ENCODE assay signal across 8 mouse cellular contexts in the genomic region with DNA sequence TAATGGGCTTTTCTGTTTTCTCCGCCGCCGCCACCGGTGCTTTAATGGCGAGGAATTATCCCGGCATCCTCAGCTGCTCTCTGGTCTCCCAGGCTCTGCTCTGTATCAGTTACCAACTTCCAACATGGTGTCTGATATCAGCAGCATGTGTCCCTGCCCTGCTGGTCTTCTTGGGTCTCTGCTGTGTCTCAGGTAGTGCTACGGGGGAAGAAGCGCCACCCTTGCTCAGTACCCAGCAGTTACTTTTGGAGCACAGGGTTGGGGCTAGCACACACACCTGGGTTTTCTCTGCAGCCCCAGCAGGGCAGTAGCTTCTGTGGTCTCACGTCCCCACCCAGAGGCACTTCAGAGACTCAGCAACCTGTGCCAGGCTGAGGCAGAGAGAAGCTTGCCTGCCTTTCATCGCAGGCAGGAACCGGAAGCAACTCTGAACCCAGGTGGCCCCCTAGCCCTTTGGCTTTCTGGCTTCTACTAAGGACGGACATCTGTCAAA. TPM values are rescaled to one million over a fixed set of nuclear protein-coding genes. Genes with fewer than 3 reads are reported as not detected.
DNase-seq lines count a peak whose midpoint lies in the region; ATAC-seq and TF ChIP-seq lines count a peak whose summit lies in the region.

No protein-coding gene starts in this region.

- WGBS in kidney, embryonic 15.5 days: 6% methylated on average over 12 of the region's 12 CpGs
- WGBS in macrophage (ENCODE audit: missing documents): 21% methylated on average over 12 of the region's 12 CpGs

- peaks cover 11% of the 10 kb centered on the region for H3K4me1 ChIP-seq in testis, adult 2 months (ENCODE audit: control insufficient read depth, insufficient read depth, low read length)
- H3K4me1 ChIP-seq in kidney, embryonic 15.5 days: peaks cover 18% of the 10 kb centered on the region

- peak overlapping the region; percentile 77 for H3K4me2 ChIP-seq in kidney, embryonic 15.5 days

- peak overlapping the region; percentile 32; the same call in 1 of the 2 replicates for H3K9ac ChIP-seq in kidney, embryonic 15.5 days

- H3K4me3 ChIP-seq in testis, adult 2 months (ENCODE audit: control insufficient read depth, low read depth, low read length): peak overlapping the region; percentile 53
- peak overlapping the region; percentile 51 for H3K4me3 ChIP-seq in kidney, embryonic 15.5 days (replicated peaks)
- peak overlapping the region; percentile 24; the same call in 1 of the 2 replicates for H3K4me3 ChIP-seq in macrophage (ENCODE audit: inconsistent target)

- H3K36me3 ChIP-seq in testis, adult 2 months (ENCODE audit: control insufficient read depth, insufficient read depth, low read length): no peaks in the 10 kb centered on the region
- no peaks in the 10 kb centered on the region for H3K36me3 ChIP-seq in kidney, embryonic 15.5 days
- peaks cover 38% of the 10 kb centered on the region for H3K36me3 ChIP-seq in macrophage (ENCODE audit: inconsistent target)
- peaks cover 2% of the 10 kb centered on the region; the same call in 1 of the 2 replicates for H3K36me3 ChIP-seq in splenic B cell, adult 2 months (ENCODE audit: control insufficient read depth, insufficient read depth, low read length, poor library complexity, severe bottlenecking)

- no peak for TF ChIP-seq POLR2A in testis, adult 2 months (IDR thresholded peaks at IDR 0.05; ENCODE audit: control insufficient read depth, low read depth, low read length)

- H3K9me3 ChIP-seq in kidney, embryonic 15.5 days (replicated peaks): 0 out of 2 replicates have a peak, but pooled peaks cover 5% of the 10 kb centered on the region

- no peak overlapping the region for H3K27ac ChIP-seq in testis, adult 2 months (ENCODE audit: control insufficient read depth, insufficient read depth, low read depth, low read length)
- H3K27ac ChIP-seq in kidney, embryonic 15.5 days: peak overlapping the region; percentile 71
- no peak overlapping the region for H3K27ac ChIP-seq in macrophage

- DNase-seq in testis, postnatal 14 days (ENCODE audit: low spot score): no peak
- peak; percentile 78 for DNase-seq in splenic B cell, adult 2 months (ENCODE audit: low read depth, low spot score)
- DNase-seq in left cerebral cortex, postnatal 4 days: no peak
- no peak for DNase-seq in gastrocnemius, adult 18-20 months (ENCODE audit: low spot score)

- intact Hi-C loops in left cerebral cortex, postnatal 4 days (cut with DNase I): no loop called here

- no peak for TF ChIP-seq CTCF in testis, adult 2 months (IDR thresholded peaks at IDR 0.05; ENCODE audit: control insufficient read depth, insufficient read depth, insufficient replicate concordance, low read depth, low read length)

- ATAC-seq in erythroblast, adult 5-6 weeks (replicated peaks; ENCODE audit: low FRiP score, poor library complexity, severe bottlenecking): peak; percentile 85
- peak; percentile 78 for ATAC-seq in kidney, embryonic 15.5 days (replicated peaks; ENCODE audit: low FRiP score)

- H3K27me3 ChIP-seq in testis, adult 2 months (ENCODE audit: control insufficient read depth, insufficient read depth, low read length): no peaks in the 10 kb centered on the region
- no peaks in the 10 kb centered on the region for H3K27me3 ChIP-seq in kidney, embryonic 15.5 days
- H3K27me3 ChIP-seq in splenic B cell, adult 2 months (ENCODE audit: control insufficient read depth, insufficient read depth, low read length, poor library complexity, severe bottlenecking): no peaks in the 10 kb centered on the region

- no peaks in the 10 kb centered on the region for H3K79me2 ChIP-seq in macrophage (ENCODE audit: inconsistent target)

RNA-seq across cellular contexts. Expression of a gene that starts 26.9 kb away (rescaled TPM):
- polyA plus RNA-seq in testis, adult 2 months (2012; rRNA removed): 9.6 and 12.4 TPM in 2 replicates
- total RNA-seq in erythroblast, adult 5-6 weeks (2015; ENCODE audit: low replicate concordance): 7.3 TPM in 1 of 2 replicates, not detected in the other
- total RNA-seq in erythroblast, adult 5-6 weeks (2017; ENCODE audit: low replicate concordance): 2.0 TPM in 1 of 2 replicates, not detected in the other
- 18.4 and 18.6 TPM in 2 replicates for polyA plus RNA-seq in kidney, embryonic 15.5 days (2015; fragmentation: Nextera tagmentation; extraction: Ambion mirVana)
- total RNA-seq in macrophage (2018; cell fraction: chromatin; rRNA removed): 10 to 100 TPM in 14 of 26 experiments, 1 to 10 TPM in 12; 2.1 to 72.7 (median 12.4) TPM
- total RNA-seq in macrophage (2018; cell fraction: cytosol; rRNA removed): 10 to 100 TPM in 5 of 26 experiments, 1 to 10 TPM in 21; 1.6 to 19.9 (median 4.8) TPM
- total RNA-seq in macrophage (2018; cell fraction: nucleus; rRNA removed): 10 to 100 TPM in 10 of 26 experiments, 1 to 10 TPM in 16; 2.1 to 37.8 (median 7.8) TPM
- polyA plus RNA-seq in macrophage (2018): 1.3 to 6.0 TPM (median 2.8 TPM) in 3 replicates
- total RNA-seq in left cerebral cortex, postnatal 4 days (2021): 1 to 10 TPM; 6.1 to 7.1 TPM
- 1,000 to 10,000 TPM; 1,142 to 1,473 TPM for total RNA-seq in gastrocnemius, adult 18-20 months (2021)

RNA-seq across cellular contexts. Expression of a gene that starts 37.0 kb away (rescaled TPM):
- polyA plus RNA-seq in testis, adult 2 months (2012; rRNA removed): 8.7 and 8.8 TPM in 2 replicates
- total RNA-seq in erythroblast, adult 5-6 weeks (2015; ENCODE audit: low replicate concordance): 7.5 and 7.9 TPM in 2 replicates
- 7.2 and 7.4 TPM in 2 replicates for total RNA-seq in erythroblast, adult 5-6 weeks (2017; ENCODE audit: low replicate concordance)
- 18.4 and 18.7 TPM in 2 replicates for polyA plus RNA-seq in kidney, embryonic 15.5 days (2015; fragmentation: Nextera tagmentation; extraction: Ambion mirVana)
- total RNA-seq in macrophage (2018; cell fraction: chromatin; rRNA removed): 100 to 1,000 TPM in 16 of 26 experiments, 10 to 100 TPM in 10; 32.5 to 233 (median 114) TPM
- 100 to 1,000 TPM in 17 of 26 experiments, 10 to 100 TPM in 9; 77.9 to 145 (median 110) TPM for total RNA-seq in macrophage (2018; cell fraction: cytosol; rRNA removed)
- total RNA-seq in macrophage (2018; cell fraction: nucleus; rRNA removed): 100 to 1,000 TPM in 24 of 26 experiments, 10 to 100 TPM in 2; 40.1 to 232 (median 163) TPM
- polyA plus RNA-seq in macrophage (2018): 78.3 to 104 TPM (median 84.9 TPM) in 3 replicates
- total RNA-seq in left cerebral cortex, postnatal 4 days (2021): 10 to 100 TPM; 17.4 to 21.1 TPM
- total RNA-seq in gastrocnemius, adult 18-20 months (2021): 1 to 10 TPM; 8.2 to 8.4 TPM

Comparison
In these comparisons a context has a peak if more than half of its experiments do, and no peak if none do; other contexts are left out.
1. RNA of a gene that starts 26.9 kb away (total RNA-seq): 1,142 to 1,473 TPM in gastrocnemius, adult 18-20 months; 6.1 to 7.1 TPM in left cerebral cortex, postnatal 4 days and 2.0 to 7.3 TPM in erythroblast, adult 5-6 weeks; every median in the first group is over 100 times any median in the second.
2. Peak in every context shown above with its lines, with median percentiles within 50 percentile points of each other: H3K4me3 ChIP-seq.